Mouse (Mus musculus) small intestine, adult 2 months (tissue): ENCODE results near the gene Taok2.

Source experiments
- CTCF ChIP-seq: fragments of 200-500 bp; IDR thresholded peaks from 2 replicates; pipeline ENCODE4 v1.5.1; 2012; ENCODE audit warnings: low read depth, mild to moderate bottlenecking, control low read depth, inconsistent platforms, low read length, moderate library complexity, mixed read lengths; ENCODE audit not compliant: insufficient replicate concordance, insufficient read length; ENCODE audit errors: extremely low read depth
- POLR2A ChIP-seq: fragments of 200-500 bp; IDR thresholded peaks from 2 replicates; pipeline ENCODE4 v1.6.1; 2012; ENCODE audit warnings: low read depth, mild to moderate bottlenecking, control low read depth, inconsistent platforms, low read length, moderate library complexity

DNA sequence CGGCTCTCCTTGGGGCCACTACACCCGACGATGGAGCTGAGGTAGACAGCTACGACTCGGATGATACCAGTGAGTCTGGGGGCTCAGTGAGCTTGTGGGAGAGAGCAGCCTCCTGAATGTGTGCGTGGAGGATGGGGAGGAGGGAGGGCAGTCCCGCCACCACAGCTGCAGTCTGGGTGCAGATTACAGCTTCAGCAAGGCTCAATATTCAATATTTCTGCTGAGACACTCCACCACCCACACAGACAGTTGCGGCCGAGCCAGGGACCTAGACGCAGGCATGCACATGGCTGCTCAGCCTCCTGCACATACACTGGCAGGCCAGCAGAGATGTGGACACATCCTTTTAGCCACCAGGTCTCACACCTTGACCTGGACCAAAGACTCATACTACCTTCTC is 35.7 kb downstream of the Taok2 start:
- no peak for TF ChIP-seq POLR2A
- TF ChIP-seq CTCF = no peak
